Mouse (Mus musculus) liver, embryonic 16.5 days (tissue): ENCODE results near the gene Sdr42e1. TPM values are rescaled to one million over a fixed set of nuclear protein-coding genes. Genes with fewer than 3 reads are reported as not detected.

Source experiments
- ATAC-seq: fragments of 200-750 bp; cut with Nextera tagmentation; 2 replicates; pipeline ENCODE4 v1.8.0; 2017; ENCODE audit warnings: low read depth, mild to moderate bottlenecking, moderate number of reproducible peaks, moderate library complexity
- H3K27ac ChIP-seq: fragments of 300-500 bp; sonication (generic); 2 replicates; pipeline ENCODE4 v1.5.1; 2014; ENCODE audit warnings: mild to moderate bottlenecking, low read length
- H3K27me3 ChIP-seq: fragments of 300-500 bp; sonication (generic); 2 replicates; pipeline ENCODE4 v1.6.1; 2014; ENCODE audit warnings: low read depth, low read length, mixed read lengths; ENCODE audit not compliant: control insufficient read depth, insufficient read depth
- H3K36me3 ChIP-seq: fragments of 300-500 bp; sonication (generic); 2 replicates; pipeline ENCODE4 v1.6.1; 2014; ENCODE audit warnings: mild to moderate bottlenecking; ENCODE audit not compliant: control insufficient read depth, insufficient read depth
- H3K4me1 ChIP-seq: fragments of 300-500 bp; sonication (generic); 2 replicates; pipeline ENCODE4 v1.6.1; 2014; ENCODE audit warnings: low read depth, low read length, mixed read lengths; ENCODE audit not compliant: control insufficient read depth
- H3K4me2 ChIP-seq: fragments of 300-500 bp; sonication (generic); 2 replicates; pipeline ENCODE4 v1.6.1; 2014; ENCODE audit warnings: low read depth, low read length, mixed read lengths
- H3K4me3 ChIP-seq: fragments of 300-500 bp; sonication (generic); 2 replicates; pipeline ENCODE4 v1.5.1; 2014; ENCODE audit warnings: low read depth, mild to moderate bottlenecking, low read length
- H3K9ac ChIP-seq: fragments of 300-500 bp; sonication (generic); 2 replicates; pipeline ENCODE4 v1.6.1; 2014; ENCODE audit warnings: low read depth, low read length
- H3K9me3 ChIP-seq: fragments of 300-500 bp; sonication (generic); replicated peaks from 2 replicates; pipeline ENCODE4 v1.6.1; 2016; ENCODE audit warnings: low read length; ENCODE audit not compliant: control insufficient read depth
- WGBS: fragments of 180-500 bp; shearing (Covaris S2); extraction: QIAGEN DNeasy Blood & Tissue Kit; methylation state at CpG from one replicate; pipeline ENCODE4 v1.1.7; 2014; ENCODE audit not compliant: insufficient replicate concordance; 5-methylcytosine and 5-hydroxymethylcytosine counted together
- polyA plus RNA-seq: library from polyadenylated mRNA; unstranded; fragments of >200 nt; fragmentation: Nextera tagmentation; extraction: Ambion mirVana; gene quantifications from 2 replicates; pipeline ENCODE4 v1.2.1, GENCODE M21; 2015

Gene Sdr42e1
- 3.5 and 3.6 TPM in 2 replicates for polyA plus RNA-seq

DNA sequence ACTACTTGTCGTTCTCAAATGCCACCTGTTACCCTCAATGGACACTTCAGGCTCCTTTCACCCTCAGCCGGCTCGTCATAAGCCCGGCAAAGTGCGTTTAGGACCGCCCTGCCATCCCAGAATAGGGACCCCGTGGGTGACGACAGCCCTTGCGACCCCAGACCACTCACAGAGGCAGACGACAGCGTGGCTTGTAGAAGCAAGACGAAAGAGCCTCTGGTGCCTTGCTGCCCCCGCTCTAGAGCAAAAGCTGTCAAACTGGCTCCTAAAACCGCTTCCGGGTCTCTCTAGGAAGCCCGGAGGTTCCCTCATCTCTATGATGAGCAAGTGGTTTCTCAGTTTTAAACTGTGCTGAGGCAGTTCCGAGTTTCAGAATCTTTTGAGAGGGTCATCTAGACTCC is at the start of gene Sdr42e1:
TSS of gene Sdr42e1 (minus strand) at position 260 of the 401 bp plus-strand sequence.
- no peaks in the 10 kb centered on the region for H3K9me3 ChIP-seq
- WGBS = 9% methylated on average over 17 of the region's 17 CpGs
- no peaks in the 10 kb centered on the region for H3K27me3 ChIP-seq
- peak within 1 kb of the TSS; percentile 44 for H3K4me2 ChIP-seq
- peak within 1 kb of the TSS; percentile 58 for H3K4me3 ChIP-seq
- no peak within 1 kb of the TSS for H3K27ac ChIP-seq
- no peaks in the 10 kb centered on the region for H3K36me3 ChIP-seq
- no peak for ATAC-seq
- no peaks in the 10 kb centered on the region; the same call in 1 of the 2 replicates for H3K4me1 ChIP-seq
- H3K9ac ChIP-seq = peak within 1 kb of the TSS; percentile 55

DNA sequence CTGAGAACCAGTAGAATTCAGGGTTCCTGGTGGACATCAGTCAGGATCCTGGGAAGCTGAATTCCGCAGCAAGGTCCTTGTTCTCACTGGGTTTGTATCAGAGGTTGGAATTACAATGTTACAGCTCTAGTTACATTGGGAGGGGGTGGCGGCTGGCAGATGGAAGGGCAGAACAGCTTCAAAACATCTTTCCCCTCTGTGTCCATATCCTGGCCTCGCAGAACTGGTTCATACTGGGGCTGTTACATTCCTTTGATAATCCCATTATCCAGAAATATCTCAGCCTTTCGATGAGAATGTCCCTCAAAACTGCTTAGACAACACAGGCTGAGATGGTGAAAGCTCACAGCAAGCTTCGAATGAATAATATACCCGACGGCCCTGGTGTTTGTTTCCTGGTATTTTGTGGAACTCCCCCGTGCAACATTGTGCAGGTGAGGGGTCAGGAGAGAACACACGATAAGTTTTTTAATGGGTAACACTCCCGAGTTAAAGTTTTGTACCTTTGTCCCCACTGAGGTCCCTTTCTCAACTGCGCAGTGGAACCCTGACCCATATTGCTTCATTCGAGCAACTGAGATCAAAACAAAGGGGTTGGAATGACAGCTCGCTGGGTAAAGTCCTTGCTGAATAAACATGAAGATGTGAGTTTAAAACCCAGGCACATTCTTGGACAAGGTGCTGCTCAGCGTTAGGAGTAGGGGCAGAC is 44.8 kb upstream of the Sdr42e1 start:
- Histone ChIP-seq H3K9ac (no peak overlapping the region), H3K4me2 (no peak overlapping the region)

DNA sequence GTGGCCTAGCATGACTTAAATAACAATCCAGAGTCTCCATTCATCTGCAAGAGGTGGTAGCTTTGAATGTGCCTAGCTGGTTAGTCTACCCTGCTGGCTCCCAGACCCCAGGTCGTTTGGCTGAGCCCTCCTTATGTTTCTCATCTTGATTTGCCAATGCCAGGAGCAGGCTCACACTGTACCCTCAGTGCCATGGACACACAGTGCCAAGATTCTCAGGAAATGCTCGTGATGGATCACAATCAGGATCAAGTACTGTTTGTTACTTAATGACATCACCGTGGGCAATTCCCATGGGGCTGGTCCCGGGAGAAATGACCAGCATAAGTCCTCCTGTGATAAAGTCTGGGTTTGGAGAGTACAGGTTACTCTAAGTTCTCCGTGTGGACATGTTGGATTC is 42.4 kb upstream of the Sdr42e1 start:
- 52% methylated on average over 5 of the region's 5 CpGs for WGBS
- no peaks in the 10 kb centered on the region for H3K9me3 ChIP-seq
- no peak overlapping the region for H3K4me3 ChIP-seq
- H3K4me1 ChIP-seq = peaks cover 3% of the 10 kb centered on the region
- H3K4me2 ChIP-seq = no peak overlapping the region
- H3K9ac ChIP-seq = no peak overlapping the region
- H3K36me3 ChIP-seq = no peaks in the 10 kb centered on the region; the same call in 1 of the 2 replicates
- no peak for ATAC-seq
- no peak overlapping the region for H3K27ac ChIP-seq
- H3K27me3 ChIP-seq = no peaks in the 10 kb centered on the region

More for the DNA sequence above, 44.8 kb upstream of the Sdr42e1 start:
- Histone ChIP-seq H3K27me3 (no peaks in the 10 kb centered on the region), H3K36me3 (no peaks in the 10 kb centered on the region; the same call in 1 of the 2 replicates), H3K4me1 (peaks cover 3% of the 10 kb centered on the region), H3K27ac (peak overlapping the region; percentile 79), H3K4me3 (no peak overlapping the region), H3K9me3 (no peaks in the 10 kb centered on the region)
- WGBS = 51% methylated on average over 14 of the region's 14 CpGs
- ATAC-seq = peak; percentile 92

- Histone ChIP-seq H3K36me3 (no peaks in the 10 kb centered on the region; the same call in 1 of the 2 replicates), H3K27ac (no peak overlapping the region), H3K27me3 (no peaks in the 10 kb centered on the region), H3K9ac (no peak overlapping the region), H3K4me2 (no peak overlapping the region), H3K4me1 (peaks cover 3% of the 10 kb centered on the region), H3K4me3 (no peak overlapping the region), H3K9me3 (no peaks in the 10 kb centered on the region)
- 62% methylated on average over 5 of the region's 5 CpGs for WGBS
- no peak for ATAC-seq
Observed at GRCm38 (mm10) chr8:117714604-117715003, 41.1 kb upstream of the Sdr42e1 start.

- no peak for ATAC-seq
- WGBS = 58% methylated on average over 5 of the region's 5 CpGs
- Histone ChIP-seq H3K9ac (no peak overlapping the region), H3K4me1 (no peaks in the 10 kb centered on the region), H3K27ac (no peak overlapping the region), H3K27me3 (no peaks in the 10 kb centered on the region), H3K4me2 (no peak overlapping the region), H3K36me3 (no peaks in the 10 kb centered on the region; the same call in 1 of the 2 replicates), H3K4me3 (no peak overlapping the region), H3K9me3 (no peaks in the 10 kb centered on the region)
Observed at GRCm38 (mm10) chr8:117712226-117712625, 38.7 kb upstream of the Sdr42e1 start.

DNA sequence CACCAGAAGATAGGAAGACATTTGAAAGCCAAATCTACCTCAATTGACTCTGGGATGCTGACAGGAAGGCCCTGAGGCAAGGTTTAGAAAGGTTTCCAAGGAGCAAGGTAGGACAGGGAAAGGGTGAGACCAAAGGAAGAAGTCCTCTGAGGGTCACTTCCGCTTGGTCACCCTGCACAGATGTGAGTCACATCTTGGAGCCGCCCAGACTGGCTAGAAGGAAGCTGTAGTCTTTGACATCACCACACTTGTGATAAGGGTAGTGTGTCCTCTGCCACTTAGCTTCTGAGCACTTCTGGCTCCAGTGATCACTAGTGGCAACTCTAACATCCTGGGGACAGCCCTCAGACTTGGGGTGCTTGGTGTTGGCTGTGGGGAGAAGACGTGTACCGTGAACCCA is 32.7 kb upstream of the Sdr42e1 start:
- 71% methylated on average over 4 of the region's 4 CpGs for WGBS
- no peak overlapping the region for H3K4me2 ChIP-seq
- H3K9ac ChIP-seq = no peak overlapping the region

GRCm38 (mm10) chr8:117702701-117703100 is 29.2 kb upstream of the Sdr42e1 start:
- 46% methylated on average over 10 of the region's 10 CpGs for WGBS
- Histone ChIP-seq H3K27ac (peak overlapping the region; percentile 87), H3K4me3 (peak overlapping the region; percentile 54), H3K36me3 (no peaks in the 10 kb centered on the region), H3K9me3 (no peaks in the 10 kb centered on the region), H3K27me3 (no peaks in the 10 kb centered on the region), H3K4me2 (peak overlapping the region; percentile 56), H3K4me1 (no peaks in the 10 kb centered on the region; the same call in 1 of the 2 replicates), H3K9ac (peak overlapping the region; percentile 51; the same call in 1 of the 2 replicates)
- no peak for ATAC-seq

More for the DNA sequence above, 32.7 kb upstream of the Sdr42e1 start:
- no peak for ATAC-seq
- no peak overlapping the region for H3K4me3 ChIP-seq
- no peak overlapping the region for H3K27ac ChIP-seq
- no peaks in the 10 kb centered on the region for H3K27me3 ChIP-seq
- H3K36me3 ChIP-seq = no peaks in the 10 kb centered on the region
- no peaks in the 10 kb centered on the region; the same call in 1 of the 2 replicates for H3K4me1 ChIP-seq
- no peaks in the 10 kb centered on the region for H3K9me3 ChIP-seq

- no peaks in the 10 kb centered on the region; the same call in 1 of the 2 replicates for H3K4me1 ChIP-seq
- peak within 1 kb of the TSS; percentile 51 for H3K9ac ChIP-seq
- H3K36me3 ChIP-seq = no peaks in the 10 kb centered on the region
- peak within 1 kb of the TSS; percentile 87 for H3K27ac ChIP-seq
- peak within 1 kb of the TSS; percentile 54 for H3K4me3 ChIP-seq
- WGBS = 40% methylated on average over 13 of the region's 13 CpGs
- ATAC-seq = peak; percentile 15; the same call in 1 of the 2 replicates
- no peaks in the 10 kb centered on the region for H3K27me3 ChIP-seq
- peak within 1 kb of the TSS; percentile 56 for H3K4me2 ChIP-seq
- no peaks in the 10 kb centered on the region for H3K9me3 ChIP-seq
Observed at GRCm38 (mm10) chr8:117701859-117702258, 28.4 kb upstream of the Sdr42e1 start, which contains the start of gene Hsd17b2. TSS of gene Hsd17b2 (plus strand) at chr8:117701904.

- no peaks in the 10 kb centered on the region; the same call in 1 of the 2 replicates for H3K4me1 ChIP-seq
- no peak overlapping the region for H3K9ac ChIP-seq
- H3K27me3 ChIP-seq = no peaks in the 10 kb centered on the region
- H3K4me3 ChIP-seq = peak overlapping the region; percentile 54
- 0 out of 2 replicates have a peak, but pooled peaks have one; percentile 33 for ATAC-seq
- H3K27ac ChIP-seq = peak overlapping the region; percentile 87
- H3K36me3 ChIP-seq = no peaks in the 10 kb centered on the region
- H3K4me2 ChIP-seq = peak overlapping the region; percentile 56
- 68% methylated on average over 8 of the region's 8 CpGs for WGBS
- H3K9me3 ChIP-seq = no peaks in the 10 kb centered on the region
Observed at GRCm38 (mm10) chr8:117701246-117701645, 27.8 kb upstream of the Sdr42e1 start.
